Mouse (Mus musculus): Measurements from ENCODE around the gene Exoc3.

Gene Exoc3

DNA sequence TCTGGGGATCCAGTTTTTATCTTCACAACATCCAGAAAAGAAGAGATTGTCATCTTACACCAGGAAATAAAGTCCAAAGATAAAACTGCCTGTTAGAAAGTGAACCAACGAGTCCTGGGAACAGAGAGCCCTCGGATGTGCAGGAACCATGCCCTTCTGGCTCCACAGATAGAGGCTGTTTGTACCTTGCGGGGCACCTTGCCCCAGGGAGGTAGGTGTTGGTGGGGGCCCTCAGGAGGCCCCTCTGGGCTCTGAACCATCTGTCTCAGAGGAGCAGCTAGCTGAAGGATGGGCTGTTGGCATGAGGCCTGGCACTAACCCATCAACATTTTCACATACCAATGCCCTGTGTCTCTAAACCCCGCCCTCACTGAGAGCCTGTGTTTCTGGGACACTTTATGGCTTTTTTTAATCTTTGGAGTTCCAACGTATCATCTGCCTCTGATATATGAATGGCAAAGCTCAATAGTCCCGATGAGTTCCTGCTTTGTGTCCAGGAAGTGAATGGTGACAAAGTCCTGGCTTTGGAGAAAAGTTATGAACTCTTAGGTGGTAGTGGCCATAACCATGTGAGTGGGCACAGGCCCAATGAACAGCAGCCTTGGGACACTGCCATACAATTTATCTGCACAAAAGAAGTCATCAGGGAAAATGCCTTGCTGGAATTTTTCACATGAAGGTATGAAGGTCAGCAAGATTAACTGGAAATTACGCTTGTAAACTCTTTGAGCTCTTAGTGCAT, 69.5 kb downstream of the Exoc3 start:
- peak; percentile 49 for DNase-seq (ENCODE audit: inconsistent ontology term)

DNA sequence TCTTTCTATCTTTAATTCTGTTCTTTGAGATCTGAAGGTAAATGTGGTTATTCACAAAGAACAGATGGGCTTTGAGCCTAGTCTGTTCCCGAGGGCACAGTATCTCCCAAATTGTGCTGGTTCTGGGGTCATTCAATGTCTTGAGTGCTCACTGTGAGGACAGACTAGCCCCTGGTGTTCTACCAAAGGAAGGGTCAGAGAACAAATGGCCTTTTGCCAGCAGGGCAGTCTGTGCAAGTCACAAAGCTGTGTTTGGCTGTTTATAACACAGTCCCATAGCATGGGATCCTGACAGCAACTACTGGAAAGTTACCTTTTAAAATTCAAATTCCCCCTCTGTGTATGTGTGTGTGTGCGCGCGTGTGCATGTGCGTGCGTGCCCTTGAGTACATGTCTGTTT, 78.6 kb downstream of the Exoc3 start:
- no peak for DNase-seq (ENCODE audit: inconsistent ontology term)

DNA sequence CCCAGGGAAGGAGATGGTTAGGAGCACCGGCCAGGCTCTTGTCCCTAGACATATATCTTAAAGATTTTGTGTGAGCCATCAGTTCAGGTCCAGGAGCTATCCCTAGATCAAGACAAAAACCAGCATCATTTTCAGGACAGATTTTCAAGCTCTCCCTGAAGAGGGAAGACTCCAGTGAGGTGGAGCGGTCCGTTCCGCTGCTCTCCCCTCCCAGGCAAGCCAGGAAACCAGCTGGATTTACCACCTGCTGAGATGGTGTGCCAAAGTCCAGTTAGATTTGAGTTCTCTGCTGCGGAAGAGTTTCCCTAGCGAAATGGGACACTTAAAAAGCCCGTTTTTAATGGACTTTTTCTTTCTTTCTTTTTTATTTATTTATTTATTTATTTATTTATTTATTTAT, 81.0 kb downstream of the Exoc3 start:
- DNase-seq (ENCODE audit: inconsistent ontology term): no peak

DNA sequence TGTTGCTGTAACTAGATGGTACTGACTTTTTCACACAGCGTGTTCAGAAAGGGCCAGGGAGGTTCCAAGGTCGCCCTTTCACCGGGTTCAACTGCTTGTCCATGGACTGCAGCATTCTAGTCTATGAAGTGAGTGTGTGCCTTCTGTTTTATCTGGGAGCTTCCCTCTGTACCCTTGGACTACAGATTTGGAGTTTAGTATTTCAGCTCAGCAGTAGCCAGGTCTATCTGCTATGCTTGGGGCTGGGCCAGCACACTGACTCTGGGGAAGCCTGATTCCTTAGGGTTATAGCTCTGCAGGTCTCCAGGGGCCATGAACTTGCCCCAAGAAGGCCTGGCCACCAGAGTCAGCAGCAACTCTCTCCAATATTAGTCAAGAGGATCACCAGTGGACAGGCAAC, 85.9 kb downstream of the Exoc3 start:
- no peak for DNase-seq (ENCODE audit: inconsistent ontology term)

DNA sequence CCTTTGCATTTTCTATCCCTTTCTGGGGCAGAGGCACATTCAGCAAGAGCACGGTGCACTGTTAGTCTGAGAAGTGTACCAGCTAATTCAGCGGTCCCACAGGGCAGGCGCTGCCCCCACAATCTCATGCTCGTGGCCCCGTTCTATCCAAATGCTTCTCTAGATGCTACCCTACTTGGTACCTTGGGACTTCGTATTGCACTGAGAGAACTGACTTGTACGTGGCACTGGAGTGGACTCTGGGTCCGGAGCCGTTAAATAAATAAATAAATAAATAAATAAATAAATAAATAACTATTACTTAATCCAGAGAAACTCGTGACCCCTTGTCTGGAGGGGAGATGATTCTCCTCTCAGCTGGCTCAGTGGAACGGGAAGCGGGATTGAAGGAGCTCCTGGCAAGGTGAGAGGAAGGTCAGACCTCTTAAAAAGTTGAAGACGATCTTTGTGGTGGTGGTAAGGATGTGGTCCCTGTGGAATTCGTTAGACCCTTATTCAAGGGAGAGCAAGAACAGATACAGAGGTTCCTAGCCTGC, 86.7 kb downstream of the Exoc3 start:
- DNase-seq (ENCODE audit: inconsistent ontology term): no peak

DNA sequence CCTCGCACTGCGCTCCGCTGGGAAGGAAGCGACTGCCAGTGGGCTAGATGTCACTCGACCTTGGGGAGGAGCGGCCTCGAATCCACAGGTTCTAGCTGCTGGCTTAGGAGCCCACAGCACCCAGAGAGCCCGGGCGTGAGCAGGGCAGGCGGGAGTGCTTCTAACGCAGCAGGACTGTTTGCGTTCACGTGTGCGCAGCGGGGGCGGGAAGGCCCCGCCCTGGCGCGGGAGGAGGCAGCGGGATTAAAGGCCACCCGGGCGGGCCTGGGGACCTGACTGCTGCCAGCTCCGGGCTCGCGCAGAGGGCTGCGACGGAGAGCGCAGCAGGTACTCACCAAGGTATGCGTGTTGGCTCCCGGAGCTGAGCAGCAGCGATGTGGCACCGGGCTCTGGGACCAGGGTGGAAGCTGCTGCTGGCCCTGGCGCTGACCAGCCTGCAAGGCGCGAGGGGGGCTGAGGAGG, 87.4 kb downstream of the Exoc3 start, which contains the start of gene Slc9a3:
Gene Slc9a3 (plus strand): TSS at position 317 of the 462 bp plus-strand sequence.
- DNase-seq (ENCODE audit: inconsistent ontology term): peak; percentile 40
